Mouse (Mus musculus) heart, postnatal 0 days (tissue): ENCODE measurements at regions not wholly inside any gene's neighbourhood (a gene's known extent, or its start where the extent isn't known, plus 50 kb on each side); places are given as distances from the start of the nearest gene placed in this dataset.

Source experiments
- CTCF ChIP-seq: IDR thresholded peaks from 2 replicates; pipeline ENCODE4 v1.5.1; 2016; ENCODE audit warnings: antibody characterized with exemption, control low read depth, low read depth
- EP300 ChIP-seq: IDR thresholded peaks from 2 replicates; pipeline ENCODE4 v1.6.1; 2016; ENCODE audit warnings: antibody characterized with exemption, low read depth

GRCm38 (mm10) chr2:166489041-166489872 is 224.4 kb downstream of the Prex1 start:
- TF ChIP-seq EP300 (no peak), CTCF (no peak)
